Mouse (Mus musculus) neural tube, embryonic 11.5 days (tissue): Measurements from ENCODE around the gene Cd33. TPM values are rescaled to one million over a fixed set of nuclear protein-coding genes. Genes with fewer than 3 reads are reported as not detected.

Experiments used
- polyA plus RNA-seq: library from polyadenylated mRNA; unstranded; fragments of >200 nt; fragmentation: Nextera tagmentation; extraction: Ambion mirVana; gene quantifications from 2 replicates; pipeline ENCODE4 v1.2.1, GENCODE M21; 2014

The Cd33 gene
- polyA plus RNA-seq, 1 experiment from 2014 or later: 1.2 TPM

Other genes starting within 250 kb of the Cd33 start
- gene Zfp715, start 231.1 kb downstream of the Cd33 start, polyA plus RNA-seq: 16.6 and 17.3 TPM in 2 replicates
- gene Siglecf, start 193.1 kb downstream of the Cd33 start, polyA plus RNA-seq: 0.13 and 0.53 TPM in 2 replicates
- 0.08 and 0.19 TPM in 2 replicates for gene Siglecg, start 136.2 kb downstream of the Cd33 start, polyA plus RNA-seq
- gene Lim2, start 116.8 kb downstream of the Cd33 start, polyA plus RNA-seq: not detected in 2 replicates
- gene Nkg7, start 107.4 kb downstream of the Cd33 start, polyA plus RNA-seq: not detected in 2 replicates
- gene Cldnd2, start 103.6 kb downstream of the Cd33 start, polyA plus RNA-seq: not detected in 2 replicates
- gene Etfb, start 100.3 kb downstream of the Cd33 start, polyA plus RNA-seq: 207 and 224 TPM in 2 replicates
- gene Gm45233, start 100.3 kb downstream of the Cd33 start, polyA plus RNA-seq: not detected in 2 replicates
- 2.0 and 4.0 TPM in 2 replicates for gene Vsig10l, start 81.3 kb downstream of the Cd33 start, polyA plus RNA-seq
- 2.4 and 2.7 TPM in 2 replicates for gene Iglon5, start 54.4 kb downstream of the Cd33 start, polyA plus RNA-seq
- not detected in 2 replicates for gene 4931406B18Rik, start 38.5 kb downstream of the Cd33 start, polyA plus RNA-seq
- 7.7 and 8.9 TPM in 2 replicates for gene Zfp658, start 17.8 kb upstream of the Cd33 start, polyA plus RNA-seq
- 18.4 and 19.3 TPM in 2 replicates for gene Zfp719, start 35.2 kb upstream of the Cd33 start, polyA plus RNA-seq
- 0.25 and 0.64 TPM in 2 replicates for gene Zfp819, start 62.7 kb upstream of the Cd33 start, polyA plus RNA-seq
- gene Ceacam18, start 90.3 kb upstream of the Cd33 start, polyA plus RNA-seq: not detected in 2 replicates
- 0.34 TPM in 1 of 2 replicates, not detected in the other for gene Siglece, start 115.7 kb upstream of the Cd33 start, polyA plus RNA-seq
- 11.0 and 11.6 TPM in 2 replicates for gene Ctu1, start 127.6 kb upstream of the Cd33 start, polyA plus RNA-seq
- gene Klk14, start 146.0 kb upstream of the Cd33 start, polyA plus RNA-seq: not detected in 2 replicates
- 0.39 TPM in 1 of 2 replicates, not detected in the other for gene Klk13, start 168.1 kb upstream of the Cd33 start, polyA plus RNA-seq
- gene Klk12, start 224.5 kb upstream of the Cd33 start, polyA plus RNA-seq: not detected in 2 replicates
- not detected in 2 replicates for gene Klk11, start 230.2 kb upstream of the Cd33 start, polyA plus RNA-seq
- gene Klk10, start 236.6 kb upstream of the Cd33 start, polyA plus RNA-seq: not detected in 2 replicates
- gene Klk9, start 247.5 kb upstream of the Cd33 start, polyA plus RNA-seq: not detected in 2 replicates